Mouse (Mus musculus) neural tube, embryonic 15.5 days (tissue): ENCODE results near the gene Gja4. TPM values are rescaled to one million over a fixed set of nuclear protein-coding genes. Genes with fewer than 3 reads are reported as not detected.
A peak's percentile ranks its signal among the peaks of the same experiment; 100 is the strongest.

ENCODE experiments used
- ATAC-seq: fragments of 200-750 bp; cut with Nextera tagmentation; 2 replicates; pipeline ENCODE4 v1.8.0; 2017; ENCODE audit warnings: mild to moderate bottlenecking, moderate TSS enrichment, moderate library complexity; ENCODE audit not compliant: low FRiP score
- H3K27ac ChIP-seq: fragments of 300-500 bp; sonication (generic); replicated peaks from 2 replicates; pipeline ENCODE4 v1.5.1; 2015; ENCODE audit warnings: mild to moderate bottlenecking, inconsistent platforms
- H3K27me3 ChIP-seq: fragments of 300-500 bp; sonication (generic); replicated peaks from 2 replicates; pipeline ENCODE4 v1.6.1; 2015; ENCODE audit warnings: inconsistent platforms
- H3K36me3 ChIP-seq: fragments of 300-500 bp; sonication (generic); 2 replicates; pipeline ENCODE4 v1.6.1; 2015; ENCODE audit warnings: inconsistent platforms
- H3K4me1 ChIP-seq: fragments of 300-500 bp; sonication (generic); 2 replicates; pipeline ENCODE4 v1.6.1; 2015; ENCODE audit warnings: inconsistent platforms
- H3K4me2 ChIP-seq: fragments of 300-500 bp; sonication (generic); 2 replicates; pipeline ENCODE4 v1.6.1; 2015; ENCODE audit warnings: inconsistent platforms, mild to moderate bottlenecking, moderate library complexity
- H3K4me3 ChIP-seq: fragments of 300-500 bp; sonication (generic); replicated peaks from 2 replicates; pipeline ENCODE4 v1.5.1; 2015; ENCODE audit warnings: mild to moderate bottlenecking, inconsistent platforms
- H3K9ac ChIP-seq: fragments of 300-500 bp; sonication (generic); replicated peaks from 2 replicates; pipeline ENCODE4 v1.6.1; 2015; ENCODE audit warnings: mild to moderate bottlenecking, inconsistent platforms
- H3K9me3 ChIP-seq: fragments of 300-500 bp; sonication (generic); replicated peaks from 2 replicates; pipeline ENCODE4 v1.6.1; 2016; ENCODE audit warnings: inconsistent platforms
- WGBS: fragments of 180-500 bp; shearing (Covaris S2); methylation state at CpG from one replicate; pipeline ENCODE4 v1.1.7; 2015; ENCODE audit warnings: mixed read lengths; 5-methylcytosine and 5-hydroxymethylcytosine counted together
- polyA plus RNA-seq: library from polyadenylated mRNA; unstranded; fragments of >200 nt; fragmentation: Nextera tagmentation; extraction: Ambion mirVana; gene quantifications from 2 replicates; pipeline ENCODE4 v1.2.1, GENCODE M21; 2015

The Gja4 gene
- polyA plus RNA-seq, 1 experiment from 2014 or later: 20.5 TPM

GRCm38 (mm10) chr4:127319613-127320012 is 5.8 kb upstream of the Gja4 start:
- 6% methylated on average over 3 of the region's 3 CpGs for WGBS
- no peaks in the 10 kb centered on the region for H3K9me3 ChIP-seq
- ATAC-seq: no peak

GRCm38 (mm10) chr4:127317143-127317542 is 3.3 kb upstream of the Gja4 start:
- peaks cover 15% of the 10 kb centered on the region for H3K4me1 ChIP-seq
- no peak for ATAC-seq
- H3K9ac ChIP-seq: no peak overlapping the region
- H3K9me3 ChIP-seq: no peaks in the 10 kb centered on the region
- no peak overlapping the region for H3K4me3 ChIP-seq
- H3K4me2 ChIP-seq: no peak overlapping the region
- WGBS: 61% methylated on average over 4 of the region's 4 CpGs
- H3K27ac ChIP-seq: no peak overlapping the region
- H3K27me3 ChIP-seq: peaks cover 1% of the 10 kb centered on the region; the same call in 1 of the 2 replicates
- no peaks in the 10 kb centered on the region for H3K36me3 ChIP-seq

More at GRCm38 (mm10) chr4:127319613-127320012, 5.8 kb upstream of the Gja4 start:
- no peaks in the 10 kb centered on the region for H3K36me3 ChIP-seq
- no peak overlapping the region for H3K9ac ChIP-seq
- no peak overlapping the region for H3K4me3 ChIP-seq
- H3K4me2 ChIP-seq: no peak overlapping the region
- H3K27ac ChIP-seq: no peak overlapping the region
- no peaks in the 10 kb centered on the region; the same call in 1 of the 2 replicates for H3K27me3 ChIP-seq
- H3K4me1 ChIP-seq: no peaks in the 10 kb centered on the region

- ATAC-seq: no peak
These were observed 1.9 kb upstream of the Gja4 start for GRCm38 (mm10) chr4:127315753-127316152.

GRCm38 (mm10) chr4:127314585-127314984 is 746 bp upstream of the Gja4 start:
- peaks cover 15% of the 10 kb centered on the region for H3K4me1 ChIP-seq
- H3K4me2 ChIP-seq: peak overlapping the region; percentile 90
- no peaks in the 10 kb centered on the region for H3K9me3 ChIP-seq
- H3K9ac ChIP-seq: no peak overlapping the region
- H3K27me3 ChIP-seq: peaks cover 3% of the 10 kb centered on the region; the same call in 1 of the 2 replicates
- H3K4me3 ChIP-seq: peak overlapping the region; percentile 57; the same call in 1 of the 2 replicates
- no peaks in the 10 kb centered on the region for H3K36me3 ChIP-seq
- no peak overlapping the region for H3K27ac ChIP-seq
- WGBS: 48% methylated on average over 9 of the region's 9 CpGs
- no peak for ATAC-seq

More at GRCm38 (mm10) chr4:127315753-127316152, 1.9 kb upstream of the Gja4 start:
- no peak overlapping the region for H3K4me3 ChIP-seq
- no peak overlapping the region for H3K9ac ChIP-seq
- H3K4me2 ChIP-seq: no peak overlapping the region
- no peaks in the 10 kb centered on the region for H3K9me3 ChIP-seq
- H3K27me3 ChIP-seq: peaks cover 3% of the 10 kb centered on the region; the same call in 1 of the 2 replicates
- H3K36me3 ChIP-seq: no peaks in the 10 kb centered on the region
- 86% methylated on average over 8 of the region's 8 CpGs for WGBS
- no peak overlapping the region for H3K27ac ChIP-seq
- peaks cover 15% of the 10 kb centered on the region for H3K4me1 ChIP-seq

GRCm38 (mm10) chr4:127312349-127312748 is 1.5 kb downstream of the Gja4 start:
- 72% methylated on average over 24 of the region's 24 CpGs for WGBS
- Histone ChIP-seq H3K4me1 (peaks cover 15% of the 10 kb centered on the region), H3K9me3 (no peaks in the 10 kb centered on the region), H3K4me2 (peak overlapping the region; percentile 2; the same call in 1 of the 2 replicates), H3K27me3 (peaks cover 3% of the 10 kb centered on the region; the same call in 1 of the 2 replicates), H3K9ac (no peak overlapping the region), H3K27ac (no peak overlapping the region), H3K4me3 (peak overlapping the region; percentile 57; the same call in 1 of the 2 replicates), H3K36me3 (no peaks in the 10 kb centered on the region)
- no peak for ATAC-seq

- no peak overlapping the region for H3K27ac ChIP-seq
- no peak overlapping the region for H3K4me2 ChIP-seq
These were observed 2.3 kb downstream of the Gja4 start for GRCm38 (mm10) chr4:127311561-127311960.

GRCm38 (mm10) chr4:127306915-127307314 is 6.9 kb downstream of the Gja4 start:
- ATAC-seq: no peak
- WGBS: 62% methylated on average over 2 of the region's 2 CpGs

More at GRCm38 (mm10) chr4:127311561-127311960, 2.3 kb downstream of the Gja4 start:
- Histone ChIP-seq H3K4me3 (no peak overlapping the region), H3K4me1 (peaks cover 15% of the 10 kb centered on the region), H3K9me3 (no peaks in the 10 kb centered on the region), H3K36me3 (no peaks in the 10 kb centered on the region), H3K9ac (no peak overlapping the region), H3K27me3 (peaks cover 3% of the 10 kb centered on the region; the same call in 1 of the 2 replicates)
- no peak for ATAC-seq
- 66% methylated on average over 9 of the region's 9 CpGs for WGBS

GRCm38 (mm10) chr4:127303796-127304195 is 10.0 kb downstream of the Gja4 start:
- no peaks in the 10 kb centered on the region for H3K36me3 ChIP-seq
- H3K9ac ChIP-seq: no peak overlapping the region
- no peaks in the 10 kb centered on the region for H3K27me3 ChIP-seq
- WGBS: 81% methylated on average over 3 of the region's 3 CpGs
- no peak overlapping the region for H3K4me2 ChIP-seq
- no peak overlapping the region for H3K27ac ChIP-seq
- no peak for ATAC-seq
- H3K4me3 ChIP-seq: no peak overlapping the region
- H3K4me1 ChIP-seq: no peaks in the 10 kb centered on the region
- no peaks in the 10 kb centered on the region for H3K9me3 ChIP-seq

More at GRCm38 (mm10) chr4:127306915-127307314, 6.9 kb downstream of the Gja4 start:
- H3K27me3 ChIP-seq: no peaks in the 10 kb centered on the region
- H3K9ac ChIP-seq: no peak overlapping the region
- H3K4me3 ChIP-seq: no peak overlapping the region
- no peak overlapping the region for H3K4me2 ChIP-seq
- H3K4me1 ChIP-seq: no peaks in the 10 kb centered on the region
- H3K27ac ChIP-seq: no peak overlapping the region
- no peaks in the 10 kb centered on the region for H3K36me3 ChIP-seq
- no peaks in the 10 kb centered on the region for H3K9me3 ChIP-seq

GRCm38 (mm10) chr4:127300503-127300902 is 13.3 kb downstream of the Gja4 start:
- WGBS: 80% methylated on average over 5 of the region's 5 CpGs
- no peak for ATAC-seq
- H3K4me1 ChIP-seq: no peaks in the 10 kb centered on the region

GRCm38 (mm10) chr4:127292631-127293030 is 21.2 kb downstream of the Gja4 start:
- Histone ChIP-seq H3K9me3 (no peaks in the 10 kb centered on the region), H3K4me3 (no peak overlapping the region), H3K27ac (no peak overlapping the region), H3K36me3 (no peaks in the 10 kb centered on the region), H3K4me1 (no peaks in the 10 kb centered on the region), H3K4me2 (no peak overlapping the region), H3K27me3 (no peaks in the 10 kb centered on the region), H3K9ac (no peak overlapping the region)
- WGBS: 75% methylated on average over 5 of the region's 5 CpGs
- no peak for ATAC-seq

More at GRCm38 (mm10) chr4:127300503-127300902, 13.3 kb downstream of the Gja4 start:
- no peaks in the 10 kb centered on the region for H3K9me3 ChIP-seq
- H3K27ac ChIP-seq: no peak overlapping the region
- H3K27me3 ChIP-seq: no peaks in the 10 kb centered on the region
- no peaks in the 10 kb centered on the region for H3K36me3 ChIP-seq
- H3K4me3 ChIP-seq: no peak overlapping the region
- H3K4me2 ChIP-seq: no peak overlapping the region
- no peak overlapping the region for H3K9ac ChIP-seq

GRCm38 (mm10) chr4:127289039-127289548 is 24.7 kb downstream of the Gja4 start:
- ATAC-seq: no peak
- Histone ChIP-seq H3K4me3 (no peak overlapping the region), H3K9me3 (no peaks in the 10 kb centered on the region), H3K4me1 (no peaks in the 10 kb centered on the region), H3K36me3 (no peaks in the 10 kb centered on the region), H3K4me2 (no peak overlapping the region), H3K27ac (no peak overlapping the region), H3K9ac (no peak overlapping the region), H3K27me3 (no peaks in the 10 kb centered on the region)
- WGBS: 84% methylated on average over 6 of the region's 6 CpGs

- H3K4me1 ChIP-seq: no peaks in the 10 kb centered on the region
- no peak overlapping the region for H3K9ac ChIP-seq
- no peaks in the 10 kb centered on the region for H3K9me3 ChIP-seq
- H3K4me3 ChIP-seq: no peak overlapping the region
- H3K27me3 ChIP-seq: no peaks in the 10 kb centered on the region
- no peak for ATAC-seq
- H3K4me2 ChIP-seq: no peak overlapping the region
- H3K36me3 ChIP-seq: no peaks in the 10 kb centered on the region
- H3K27ac ChIP-seq: no peak overlapping the region
- 77% methylated on average over 4 of the region's 4 CpGs for WGBS
These were observed 26.9 kb downstream of the Gja4 start for GRCm38 (mm10) chr4:127286907-127287306.
